Mouse (Mus musculus) hindbrain, embryonic 13.5 days (tissue): ENCODE results near the gene Tbc1d22b. TPM values are rescaled to one million over a fixed set of nuclear protein-coding genes. Genes with fewer than 3 reads are reported as not detected.
"Not testable (repeated sequence)": the region's sequence is repeated elsewhere in the genome, so short reads cannot be mapped to it uniquely, and the experiment has no call there.

Experiments
- ATAC-seq: fragments of 200-750 bp; cut with Nextera tagmentation; 2 replicates; pipeline ENCODE4 v1.8.0; 2017; ENCODE audit warnings: moderate TSS enrichment; ENCODE audit not compliant: low FRiP score
- H3K27ac ChIP-seq: fragments of 300-500 bp; sonication (generic); 2 replicates; pipeline ENCODE4 v1.5.1; 2015; ENCODE audit warnings: inconsistent platforms, mild to moderate bottlenecking, moderate library complexity
- H3K27me3 ChIP-seq: fragments of 300-500 bp; sonication (generic); 2 replicates; pipeline ENCODE4 v1.6.1; 2015; ENCODE audit warnings: mild to moderate bottlenecking, inconsistent platforms
- H3K36me3 ChIP-seq: fragments of 300-500 bp; sonication (generic); 2 replicates; pipeline ENCODE4 v1.6.1; 2015; ENCODE audit warnings: mild to moderate bottlenecking, inconsistent platforms
- H3K4me1 ChIP-seq: fragments of 300-500 bp; sonication (generic); replicated peaks from 2 replicates; pipeline ENCODE4 v1.6.1; 2015; ENCODE audit warnings: inconsistent platforms
- H3K4me2 ChIP-seq: fragments of 300-500 bp; sonication (generic); 2 replicates; pipeline ENCODE4 v1.6.1; 2015; ENCODE audit warnings: inconsistent platforms, mild to moderate bottlenecking, moderate library complexity
- H3K4me3 ChIP-seq: fragments of 300-500 bp; sonication (generic); 2 replicates; pipeline ENCODE4 v1.5.1; 2015; ENCODE audit warnings: mild to moderate bottlenecking, inconsistent platforms
- H3K9ac ChIP-seq: fragments of 300-500 bp; sonication (generic); 2 replicates; pipeline ENCODE4 v1.6.1; 2015; ENCODE audit warnings: mild to moderate bottlenecking, inconsistent platforms
- H3K9me3 ChIP-seq: fragments of 300-500 bp; sonication (generic); 2 replicates; pipeline ENCODE4 v1.6.1; 2016; ENCODE audit warnings: inconsistent platforms
- WGBS: fragments of 180-500 bp; shearing (Covaris S2); methylation state at CpG from one replicate; pipeline ENCODE4 v1.1.7; 2015; 5-methylcytosine and 5-hydroxymethylcytosine counted together
- polyA plus RNA-seq: library from polyadenylated mRNA; unstranded; fragments of >200 nt; fragmentation: Nextera tagmentation; extraction: Ambion mirVana; gene quantifications from 2 replicates; pipeline ENCODE4 v1.2.1, GENCODE M21; 2015

The Tbc1d22b gene
- polyA plus RNA-seq, 1 experiment from 2014 or later = 22.1 TPM

DNA sequence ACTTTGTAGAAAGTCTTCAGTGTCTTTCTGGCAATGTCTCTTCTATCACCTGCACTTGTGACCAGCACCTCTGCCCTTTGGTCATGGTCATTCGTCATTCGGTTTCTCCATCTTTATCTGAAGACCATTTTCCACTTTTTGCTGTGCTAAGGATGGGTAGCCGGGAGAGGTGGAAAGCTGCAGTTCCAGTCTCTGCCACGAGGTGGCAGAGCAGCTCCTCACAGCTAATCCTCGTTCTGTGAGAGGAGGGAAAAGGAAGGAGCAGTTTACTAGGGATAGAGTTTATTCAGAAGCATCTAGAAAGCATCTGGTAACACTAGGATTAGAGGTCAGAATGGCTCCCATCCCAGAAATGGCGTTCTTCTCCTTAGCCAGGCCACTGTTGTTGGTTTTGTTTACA lies 53.7 kb downstream of the Tbc1d22b start:
- ATAC-seq = 0 out of 2 replicates have a peak, but pooled peaks have one; percentile 61
- Histone ChIP-seq H3K9me3 (no peaks in the 10 kb centered on the region), H3K27me3 (no peaks in the 10 kb centered on the region), H3K4me1 (no peaks in the 10 kb centered on the region), H3K27ac (no peak overlapping the region), H3K36me3 (peaks cover 62% of the 10 kb centered on the region), H3K9ac (no peak overlapping the region), H3K4me2 (no peak overlapping the region), H3K4me3 (no peak overlapping the region)
- WGBS = 28% methylated on average over 6 of the region's 6 CpGs

DNA sequence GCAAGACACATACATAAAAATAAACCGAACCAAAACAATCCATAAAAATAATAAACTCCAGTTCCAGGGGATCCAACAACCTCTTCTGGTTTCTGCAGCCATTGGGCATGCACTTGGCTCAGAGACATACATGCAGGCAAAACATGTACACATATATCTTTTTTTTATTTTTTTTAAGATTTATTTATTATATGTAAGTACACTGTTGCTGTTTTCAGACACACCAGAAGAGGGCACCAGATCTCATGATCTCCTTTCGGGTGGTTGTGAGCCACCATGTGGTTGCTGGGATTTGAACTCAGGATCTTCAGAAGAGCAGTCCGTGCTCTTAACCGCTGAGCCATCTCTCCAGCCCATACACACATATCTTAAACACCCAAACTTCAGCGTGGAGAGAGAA lies 63.9 kb downstream of the Tbc1d22b start:
- H3K4me1 ChIP-seq = peaks cover 36% of the 10 kb centered on the region

DNA sequence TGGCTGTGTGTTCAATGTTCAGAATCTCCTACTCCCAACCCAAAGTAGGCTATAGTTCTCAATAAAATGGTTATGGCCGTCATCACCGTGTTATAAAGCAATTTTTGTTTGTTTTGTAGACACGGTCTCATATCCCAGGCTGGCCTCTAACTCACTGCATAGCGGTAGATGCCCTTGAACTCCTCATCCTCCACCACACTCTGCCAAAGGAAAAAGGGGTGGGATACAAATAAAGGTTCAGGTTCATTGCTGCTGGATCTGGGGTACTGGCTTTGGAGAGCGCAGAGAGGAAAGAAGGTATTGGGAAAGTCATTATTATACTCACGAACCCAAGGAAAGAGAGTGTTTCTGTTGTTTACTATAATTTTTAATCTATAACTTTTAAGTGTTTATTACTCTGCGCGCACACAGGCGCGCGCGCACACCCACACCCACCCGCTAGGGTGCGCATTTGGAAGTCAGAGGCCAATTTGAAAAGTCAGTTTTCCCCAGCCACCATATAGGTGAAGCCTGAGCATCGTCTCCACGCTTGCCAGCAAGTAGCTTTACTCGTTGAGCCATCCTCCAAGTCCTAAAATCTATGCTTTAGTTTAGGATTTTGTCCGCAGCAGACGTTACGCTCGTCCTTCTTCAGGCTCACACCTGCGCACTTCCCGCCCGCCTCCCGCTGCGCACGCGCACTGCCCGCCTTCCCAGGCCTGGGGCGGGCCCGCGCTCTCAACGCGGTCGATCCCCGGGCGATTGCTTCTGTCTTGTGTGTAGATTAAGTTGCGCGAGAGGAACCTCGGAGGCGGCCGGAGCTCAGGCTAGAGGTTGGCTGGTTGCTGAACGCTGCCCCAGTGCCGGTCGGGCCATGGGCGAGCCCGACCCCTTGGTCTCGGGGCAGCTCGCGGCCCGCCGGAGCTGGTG lies 64.8 kb downstream of the Tbc1d22b start, which contains the start of the genes Rnf8 and Gm28043:
TSS of gene Rnf8 (plus strand) at position 676 of the 909 bp plus-strand sequence.
TSS of gene Gm28043 (plus strand) at position 762 of the 909 bp plus-strand sequence.
- 2% methylated on average over 52 of the region's 52 CpGs for WGBS

More for the DNA sequence above, 63.9 kb downstream of the Tbc1d22b start:
- H3K27ac ChIP-seq, H3K27me3 ChIP-seq, ATAC-seq, H3K4me2 ChIP-seq, H3K9me3 ChIP-seq, H3K36me3 ChIP-seq, H3K9ac ChIP-seq, H3K4me3 ChIP-seq: not testable (repeated sequence)
- WGBS = 90% methylated on average over 5 of the region's 5 CpGs

DNA sequence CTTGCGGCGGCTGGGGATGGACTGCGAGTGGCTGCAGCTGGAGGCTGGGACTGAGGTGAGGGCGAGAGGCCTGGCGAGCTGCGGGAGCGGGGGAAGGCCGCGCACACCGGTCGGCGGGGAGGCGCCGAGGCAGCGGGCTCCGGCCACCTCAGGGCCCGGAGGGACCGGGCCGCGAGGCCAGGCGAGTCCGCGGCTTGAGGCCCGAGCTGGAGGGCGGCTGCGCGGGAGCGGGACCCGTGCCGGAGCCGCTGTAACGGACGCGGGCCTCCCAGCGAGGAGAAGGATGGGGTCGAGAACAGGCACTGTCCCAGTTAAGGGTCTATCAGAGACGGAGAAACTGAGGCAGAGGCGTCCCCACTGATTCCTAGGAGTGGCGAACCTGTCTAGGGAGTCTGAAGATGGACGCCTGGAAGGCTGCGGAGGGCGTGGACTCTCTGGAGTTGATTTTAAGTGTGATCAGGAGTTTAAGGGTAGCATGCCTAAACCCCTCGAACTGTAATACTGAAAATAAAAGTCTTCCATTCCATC lies 65.5 kb downstream of the Tbc1d22b start:
- H3K27me3 ChIP-seq = no peaks in the 10 kb centered on the region
- H3K27ac ChIP-seq = peak overlapping the region; percentile 95
- peak overlapping the region; percentile 75 for H3K4me2 ChIP-seq
- H3K4me1 ChIP-seq = peaks cover 36% of the 10 kb centered on the region
- ATAC-seq = peak; percentile 38; the same call in 1 of the 2 replicates
- peaks cover 14% of the 10 kb centered on the region for H3K36me3 ChIP-seq
- no peaks in the 10 kb centered on the region for H3K9me3 ChIP-seq
- peak overlapping the region; percentile 97 for H3K4me3 ChIP-seq
- peak overlapping the region; percentile 98 for H3K9ac ChIP-seq
- WGBS = under 1% methylated on average over 41 of the region's 43 CpGs

More for the DNA sequence above, 64.8 kb downstream of the Tbc1d22b start, which contains the start of the genes Rnf8 and Gm28043:
- Histone ChIP-seq H3K36me3 (peaks cover 8% of the 10 kb centered on the region), H3K9me3 (no peaks in the 10 kb centered on the region), H3K27ac (peak within 1 kb of the TSS; percentile 95), H3K4me2 (peak within 1 kb of the TSS; percentile 75), H3K9ac (peak within 1 kb of the TSS; percentile 98), H3K27me3 (no peaks in the 10 kb centered on the region), H3K4me3 (peak within 1 kb of the TSS; percentile 97), H3K4me1 (peaks cover 36% of the 10 kb centered on the region)
- peak; percentile 92 for ATAC-seq

DNA sequence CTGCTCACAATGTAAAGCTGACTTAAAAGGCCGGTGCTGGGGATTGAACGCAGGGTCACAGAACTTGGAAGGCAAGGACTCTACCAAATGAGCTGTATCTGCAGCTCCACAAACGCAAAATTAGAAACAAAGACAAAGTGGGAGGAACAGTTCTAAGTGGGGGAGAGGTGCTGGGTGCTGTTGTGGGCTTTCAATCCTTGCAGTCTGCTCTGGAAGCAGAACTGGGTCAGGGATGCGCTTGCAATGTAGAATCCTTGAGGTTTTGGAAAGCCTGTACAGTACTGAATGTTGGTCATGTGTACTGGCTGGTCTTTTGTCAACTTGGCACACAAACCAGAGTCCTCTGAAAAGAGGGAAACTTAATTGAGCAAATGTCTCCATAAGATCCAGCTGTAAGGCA lies 66.0 kb downstream of the Tbc1d22b start:
- 7% methylated on average over 4 of the region's 4 CpGs for WGBS
- Histone ChIP-seq H3K4me3 (peak overlapping the region; percentile 97), H3K9ac (peak overlapping the region; percentile 98), H3K27ac (peak overlapping the region; percentile 95), H3K36me3 (peaks cover 16% of the 10 kb centered on the region), H3K9me3 (no peaks in the 10 kb centered on the region), H3K27me3 (no peaks in the 10 kb centered on the region), H3K4me2 (peak overlapping the region; percentile 75), H3K4me1 (peaks cover 36% of the 10 kb centered on the region)
- ATAC-seq = no peak

DNA sequence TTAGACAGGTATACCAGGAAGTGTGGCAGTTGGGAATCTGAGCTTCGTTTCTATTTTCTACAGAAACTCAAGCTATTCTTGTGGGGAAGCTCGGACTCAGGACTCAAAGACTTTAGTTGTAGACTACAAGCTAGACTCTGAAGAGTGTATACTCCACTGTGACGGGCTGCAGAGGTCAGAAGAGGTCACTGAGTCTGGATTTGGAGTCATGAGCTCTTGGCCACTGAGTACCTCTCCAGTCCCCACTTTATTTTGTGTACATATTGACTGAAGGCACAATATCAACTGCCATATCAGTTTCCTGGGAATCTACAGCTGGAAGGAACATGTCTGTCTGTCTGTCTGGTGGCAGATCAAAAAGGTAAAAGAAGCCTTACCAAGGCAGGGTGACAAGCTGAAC lies 69.6 kb downstream of the Tbc1d22b start:
- 93% methylated on average over 3 of the region's 3 CpGs for WGBS
- Histone ChIP-seq H3K27me3 (no peaks in the 10 kb centered on the region), H3K27ac (no peak overlapping the region), H3K4me3 (no peak overlapping the region), H3K9ac (no peak overlapping the region), H3K4me1 (peaks cover 33% of the 10 kb centered on the region), H3K9me3 (no peaks in the 10 kb centered on the region), H3K4me2 (no peak overlapping the region), H3K36me3 (peaks cover 52% of the 10 kb centered on the region)
- no peak for ATAC-seq

DNA sequence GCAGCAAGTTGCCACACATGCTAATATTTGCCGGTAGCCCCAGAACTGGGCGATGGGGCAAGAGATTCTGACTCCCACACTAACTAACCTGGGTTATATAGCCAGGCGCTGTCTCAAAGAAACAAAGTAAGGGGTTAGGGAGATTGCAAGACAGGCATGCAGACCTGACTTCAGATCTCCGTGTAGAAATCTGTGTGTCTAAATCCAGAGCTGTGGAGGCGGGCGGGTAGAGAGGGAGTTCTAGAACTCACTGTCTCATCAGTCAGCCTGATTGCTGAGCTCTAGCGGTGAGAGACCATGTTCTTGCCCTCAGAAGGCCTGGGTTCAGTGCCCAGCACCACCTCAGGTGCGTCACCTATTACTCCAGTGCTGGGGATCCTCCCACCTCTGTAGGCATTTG lies 73.9 kb downstream of the Tbc1d22b start:
- Histone ChIP-seq H3K27ac (no peak overlapping the region), H3K9ac (no peak overlapping the region), H3K4me3 (no peak overlapping the region), H3K27me3 (no peaks in the 10 kb centered on the region), H3K4me1 (no peaks in the 10 kb centered on the region), H3K9me3 (no peaks in the 10 kb centered on the region), H3K36me3 (peaks cover 91% of the 10 kb centered on the region), H3K4me2 (no peak overlapping the region)
- no peak for ATAC-seq
- WGBS = 92% methylated on average over 8 of the region's 8 CpGs

DNA sequence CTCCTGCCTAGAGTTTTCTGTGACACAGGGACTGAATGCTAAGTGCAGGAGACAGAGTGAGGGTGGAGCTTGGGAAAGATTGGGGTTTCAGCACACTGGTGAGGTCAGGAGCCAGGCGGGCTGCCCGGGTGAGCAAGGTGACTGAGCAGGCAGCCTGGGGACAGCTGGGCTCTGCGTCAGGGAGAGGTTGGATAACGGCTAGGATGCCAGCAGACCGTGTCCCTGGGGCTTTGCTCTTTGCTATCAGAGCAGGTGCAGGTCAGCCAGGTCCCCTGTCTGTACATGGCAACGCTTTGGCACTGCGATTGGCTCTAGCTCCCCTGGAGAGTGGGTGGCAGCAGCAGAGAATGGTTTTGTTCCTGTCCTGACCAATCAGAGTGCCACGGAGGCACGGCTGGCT lies 77.7 kb downstream of the Tbc1d22b start:
- Histone ChIP-seq H3K27ac (no peak overlapping the region), H3K36me3 (peaks cover 94% of the 10 kb centered on the region), H3K27me3 (no peaks in the 10 kb centered on the region), H3K9me3 (no peaks in the 10 kb centered on the region), H3K9ac (no peak overlapping the region), H3K4me1 (no peaks in the 10 kb centered on the region), H3K4me2 (no peak overlapping the region), H3K4me3 (no peak overlapping the region)
- ATAC-seq = no peak
- WGBS = 88% methylated on average over 9 of the region's 9 CpGs

DNA sequence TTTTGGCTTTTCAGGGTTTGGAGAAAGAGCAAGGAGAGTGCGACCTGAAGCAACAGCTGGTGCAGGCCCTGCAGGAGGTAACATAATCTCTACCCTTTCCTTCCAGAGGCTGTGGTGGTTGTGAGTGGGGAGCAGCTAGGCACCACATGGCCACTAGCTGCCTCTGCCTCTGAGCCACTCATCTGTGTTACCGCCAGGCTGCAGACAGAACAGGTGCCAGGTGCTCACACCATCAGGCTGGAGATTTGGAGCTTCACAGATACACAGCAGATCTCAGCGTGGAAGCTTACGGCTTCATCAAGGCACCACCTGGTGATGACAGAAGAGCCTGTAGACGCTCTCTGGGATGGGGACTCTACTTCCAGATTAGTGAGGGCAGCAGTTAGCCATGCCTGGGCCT lies 79.4 kb downstream of the Tbc1d22b start:
- no peak for ATAC-seq
- Histone ChIP-seq H3K4me2 (no peak overlapping the region), H3K9me3 (no peaks in the 10 kb centered on the region), H3K9ac (no peak overlapping the region), H3K27me3 (no peaks in the 10 kb centered on the region), H3K27ac (no peak overlapping the region), H3K36me3 (peaks cover 92% of the 10 kb centered on the region), H3K4me1 (no peaks in the 10 kb centered on the region), H3K4me3 (no peak overlapping the region)
- WGBS = 90% methylated on average over 5 of the region's 5 CpGs

DNA sequence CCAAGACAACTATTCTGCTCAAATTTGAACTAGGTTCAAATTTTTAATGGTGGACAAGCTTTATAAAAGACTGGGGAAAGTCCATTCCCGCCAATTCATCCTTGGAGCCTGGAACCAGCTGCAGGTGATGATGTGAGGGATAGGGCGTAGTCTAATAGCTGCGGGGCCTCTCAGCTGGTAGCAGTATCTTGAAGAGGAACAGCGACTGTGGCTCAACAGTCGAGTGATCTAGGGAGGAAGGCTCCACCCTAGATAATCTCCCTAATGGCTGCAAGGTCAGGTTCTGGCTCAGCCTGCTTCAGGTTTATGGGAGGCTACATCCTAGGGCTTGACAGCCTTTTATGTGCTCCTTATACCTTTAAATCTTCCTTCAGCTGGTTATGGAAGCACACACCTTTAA lies 80.0 kb downstream of the Tbc1d22b start:
- ATAC-seq = no peak
- Histone ChIP-seq H3K9me3 (no peaks in the 10 kb centered on the region), H3K36me3 (peaks cover 92% of the 10 kb centered on the region), H3K9ac (no peak overlapping the region), H3K27me3 (no peaks in the 10 kb centered on the region), H3K27ac (no peak overlapping the region), H3K4me3 (no peak overlapping the region), H3K4me2 (no peak overlapping the region), H3K4me1 (no peaks in the 10 kb centered on the region)
- 91% methylated on average over 5 of the region's 5 CpGs for WGBS

DNA sequence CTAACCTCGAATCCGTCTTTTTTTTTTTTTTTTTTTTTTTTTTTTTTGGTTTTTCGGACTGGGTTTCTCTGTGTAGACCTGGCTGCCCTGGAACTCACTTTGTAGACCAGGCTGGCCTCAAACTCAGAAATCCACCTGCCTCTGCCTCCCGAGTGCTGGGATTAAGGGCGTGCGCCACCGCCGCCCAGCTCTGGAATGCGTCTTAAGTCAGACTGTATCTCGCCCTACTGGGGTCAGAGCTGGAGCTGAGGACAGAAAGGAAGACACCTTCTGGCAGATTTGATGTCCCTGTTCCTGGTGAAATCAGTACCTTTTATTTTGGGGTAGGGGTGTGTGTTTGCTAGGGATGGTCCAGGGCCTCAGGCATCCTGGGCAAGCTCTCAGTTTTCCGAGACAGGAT lies 82.7 kb downstream of the Tbc1d22b start:
- 95% methylated on average over 11 of the region's 11 CpGs for WGBS
- H3K4me1 ChIP-seq = no peaks in the 10 kb centered on the region
- H3K36me3 ChIP-seq = peaks cover 94% of the 10 kb centered on the region
- no peak overlapping the region for H3K4me3 ChIP-seq
- no peak for ATAC-seq
- H3K9ac ChIP-seq = no peak overlapping the region
- no peak overlapping the region for H3K4me2 ChIP-seq
- no peak overlapping the region for H3K27ac ChIP-seq
- H3K9me3 ChIP-seq = no peaks in the 10 kb centered on the region
- H3K27me3 ChIP-seq = no peaks in the 10 kb centered on the region

DNA sequence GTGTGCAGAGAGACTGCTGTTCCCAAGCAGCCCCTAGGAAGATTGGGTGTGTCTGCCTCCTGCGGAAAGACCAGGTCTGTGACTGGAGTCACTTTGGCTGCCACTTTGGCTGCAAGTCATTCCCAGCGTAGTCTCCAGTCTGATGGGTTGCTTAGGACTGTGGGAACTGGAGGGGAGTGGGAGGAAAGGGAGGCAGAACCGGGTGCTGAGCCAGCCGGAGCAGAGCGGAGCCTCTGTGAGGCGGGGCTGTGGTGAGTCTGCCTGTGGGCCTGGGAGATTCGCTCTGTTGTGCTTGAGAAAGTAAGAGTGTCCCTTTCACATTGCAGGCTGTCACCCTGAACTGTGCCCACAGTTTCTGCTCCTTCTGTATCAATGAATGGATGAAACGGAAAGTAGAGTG lies 85.9 kb downstream of the Tbc1d22b start:
- Histone ChIP-seq H3K9me3 (no peaks in the 10 kb centered on the region), H3K9ac (no peak overlapping the region), H3K36me3 (peaks cover 93% of the 10 kb centered on the region), H3K27me3 (no peaks in the 10 kb centered on the region), H3K4me3 (no peak overlapping the region), H3K4me1 (no peaks in the 10 kb centered on the region), H3K4me2 (no peak overlapping the region), H3K27ac (no peak overlapping the region)
- WGBS = 94% methylated on average over 8 of the region's 8 CpGs
- no peak for ATAC-seq
